Mouse (Mus musculus) liver, adult 2 months (tissue): ENCODE results near the gene Wfikkn2. TPM values are rescaled to one million over a fixed set of nuclear protein-coding genes. Genes with fewer than 3 reads are reported as not detected.

Experiments
- DNase-seq: peaks from one replicate; pipeline ENCODE4 v3.0.0-alpha.2; 2011; ENCODE audit warnings: low read depth, low spot score; ENCODE audit errors: extremely low read depth
- H3K27ac ChIP-seq: fragments of 200-500 bp; replicated peaks from 2 replicates; pipeline ENCODE4 v1.5.1; 2012; ENCODE audit warnings: low read depth, mild to moderate bottlenecking, control low read depth, inconsistent platforms, low read length; ENCODE audit not compliant: insufficient read depth
- H3K27me3 ChIP-seq: fragments of 200-500 bp; 2 replicates; pipeline ENCODE4 v1.6.1; 2012; ENCODE audit warnings: mild to moderate bottlenecking, moderate library complexity, low read length, inconsistent platforms; ENCODE audit not compliant: control insufficient read depth, insufficient read depth
- H3K36me3 ChIP-seq: fragments of 200-500 bp; 2 replicates; pipeline ENCODE4 v1.6.1; 2012; ENCODE audit warnings: low read length, inconsistent platforms; ENCODE audit not compliant: control insufficient read depth, insufficient read depth
- H3K4me1 ChIP-seq: fragments of 200-500 bp; 2 replicates; pipeline ENCODE4 v1.6.1; 2011; ENCODE audit warnings: low read length; ENCODE audit not compliant: control insufficient read depth, insufficient read depth
- H3K4me3 ChIP-seq: fragments of 200-500 bp; 2 replicates; pipeline ENCODE4 v1.5.1; 2011; ENCODE audit warnings: low read depth, mild to moderate bottlenecking, control low read depth, low read length, moderate library complexity; ENCODE audit not compliant: insufficient read depth
- H3K79me2 ChIP-seq: fragments of 200-500 bp; 2 replicates; pipeline ENCODE4 v1.6.1; 2012; ENCODE audit warnings: inconsistent platforms, mild to moderate bottlenecking, low read length, moderate library complexity; ENCODE audit not compliant: control insufficient read depth, insufficient read depth
- H3K9ac ChIP-seq: fragments of 200-500 bp; 2 replicates; pipeline ENCODE4 v1.6.1; 2012; ENCODE audit warnings: low read depth, mild to moderate bottlenecking, control low read depth, inconsistent platforms, low read length
- CTCF ChIP-seq: fragments of 200-500 bp; IDR thresholded peaks from 2 replicates; pipeline ENCODE4 v1.5.1; 2011; ENCODE audit warnings: low read depth, low read length, control low read depth
- POLR2A ChIP-seq: fragments of 200-500 bp; IDR thresholded peaks from 2 replicates; pipeline ENCODE4 v1.6.1; 2011; ENCODE audit warnings: low read length, control low read depth; ENCODE audit not compliant: insufficient read depth; ENCODE audit errors: extremely low read depth
- WGBS: fragments of 180-500 bp; shearing (Covaris S2); methylation state at CpG from one replicate; pipeline ENCODE4 v1.1.7; 2018; 5-methylcytosine and 5-hydroxymethylcytosine counted together
- polyA plus RNA-seq: library from polyadenylated mRNA; depleted of rRNA; stranded (reverse); fragments of >200 nt; gene quantifications from 2 replicates; pipeline ENCODE4 v1.2.3, GENCODE M21; 2012
- total RNA-seq: library from RNA; depleted of rRNA; stranded (reverse); fragments of >200 nt; gene quantifications from 2 replicates; pipeline ENCODE4 v1.2.3, GENCODE M21; 2014

The Wfikkn2 gene
- total and polyA plus RNA-seq, 2 experiments: under 0.01 to 0.04 TPM

GRCm38 (mm10) chr11:94242760-94243421 lies 2.9 kb downstream of the Wfikkn2 start:
- no peak overlapping the region for H3K27ac ChIP-seq
- H3K9ac ChIP-seq: no peak overlapping the region
- no peaks in the 10 kb centered on the region for H3K79me2 ChIP-seq
- H3K36me3 ChIP-seq: no peaks in the 10 kb centered on the region
- H3K4me1 ChIP-seq: no peaks in the 10 kb centered on the region
- DNase-seq: no peak
- 0 out of 2 replicates have a peak overlapping the region, but pooled peaks have one; percentile 3 for H3K4me3 ChIP-seq
- H3K27me3 ChIP-seq: peaks cover 3% of the 10 kb centered on the region; the same call in 1 of the 2 replicates
- TF ChIP-seq CTCF (no peak), POLR2A (no peak)
- WGBS: 29% methylated on average over 29 of the region's 29 CpGs

- Histone ChIP-seq H3K4me3 (no peak overlapping the region), H3K36me3 (no peaks in the 10 kb centered on the region), H3K4me1 (no peaks in the 10 kb centered on the region), H3K27ac (no peak overlapping the region), H3K79me2 (no peaks in the 10 kb centered on the region), H3K27me3 (peaks cover 3% of the 10 kb centered on the region; the same call in 1 of the 2 replicates), H3K9ac (no peak overlapping the region)
- WGBS: 47% methylated on average over 9 of the region's 9 CpGs
- peak; percentile 33 for DNase-seq
- TF ChIP-seq POLR2A (no peak), CTCF (no peak)
Observed at GRCm38 (mm10) chr11:94239706-94240105, 6.1 kb downstream of the Wfikkn2 start.

- no peak overlapping the region for H3K9ac ChIP-seq
- 95% methylated on average over 8 of the region's 8 CpGs for WGBS
- DNase-seq: no peak
- H3K36me3 ChIP-seq: no peaks in the 10 kb centered on the region
- H3K4me3 ChIP-seq: no peak overlapping the region
- no peaks in the 10 kb centered on the region for H3K4me1 ChIP-seq
- H3K27me3 ChIP-seq: peaks cover 3% of the 10 kb centered on the region; the same call in 1 of the 2 replicates
- H3K27ac ChIP-seq: no peak overlapping the region
- H3K79me2 ChIP-seq: no peaks in the 10 kb centered on the region
- no peak for TF ChIP-seq POLR2A
- no peak for TF ChIP-seq CTCF
Observed at GRCm38 (mm10) chr11:94238786-94239185, 7.0 kb downstream of the Wfikkn2 start.

- DNase-seq: peak; percentile 46
- H3K4me3 ChIP-seq: no peak overlapping the region
- no peaks in the 10 kb centered on the region for H3K36me3 ChIP-seq
- H3K4me1 ChIP-seq: no peaks in the 10 kb centered on the region
- H3K79me2 ChIP-seq: no peaks in the 10 kb centered on the region
- no peak overlapping the region for H3K9ac ChIP-seq
- TF ChIP-seq POLR2A: no peak
- TF ChIP-seq CTCF: peak; percentile 90
- 42% methylated on average over 3 of the region's 3 CpGs for WGBS
- no peaks in the 10 kb centered on the region for H3K27me3 ChIP-seq
- H3K27ac ChIP-seq: no peak overlapping the region
Observed at GRCm38 (mm10) chr11:94236074-94236473, 9.7 kb downstream of the Wfikkn2 start.

- WGBS: 85% methylated on average over 8 of the region's 8 CpGs
- no peaks in the 10 kb centered on the region for H3K36me3 ChIP-seq
- H3K9ac ChIP-seq: no peak overlapping the region
Observed at GRCm38 (mm10) chr11:94234857-94235256, 10.9 kb downstream of the Wfikkn2 start.

GRCm38 (mm10) chr11:94234380-94234779 lies 11.4 kb downstream of the Wfikkn2 start:
- Histone ChIP-seq H3K4me1 (no peaks in the 10 kb centered on the region), H3K79me2 (no peaks in the 10 kb centered on the region), H3K4me3 (no peak overlapping the region), H3K36me3 (no peaks in the 10 kb centered on the region), H3K27me3 (no peaks in the 10 kb centered on the region), H3K9ac (no peak overlapping the region), H3K27ac (no peak overlapping the region)
- WGBS: 89% methylated on average over 12 of the region's 12 CpGs
- TF ChIP-seq POLR2A (no peak), CTCF (no peak)
- DNase-seq: no peak

More at GRCm38 (mm10) chr11:94234857-94235256, 10.9 kb downstream of the Wfikkn2 start:
- H3K27me3 ChIP-seq: no peaks in the 10 kb centered on the region
- no peaks in the 10 kb centered on the region for H3K79me2 ChIP-seq
- H3K27ac ChIP-seq: no peak overlapping the region
- DNase-seq: no peak
- TF ChIP-seq POLR2A (no peak), CTCF (no peak)
- H3K4me1 ChIP-seq: no peaks in the 10 kb centered on the region
- no peak overlapping the region for H3K4me3 ChIP-seq
